ENCODE assay signal across 19 mouse cellular contexts in genomic region chr1:61035270-61035669, GRCm38 (mm10). TPM values are rescaled to one million over a fixed set of nuclear protein-coding genes. Genes with fewer than 3 reads are reported as not detected.
"Had no signal": no experiment of that assay in that cellular context is flagged by ENCODE, and none has a peak within 500 bp of the region (broad histone marks: within the 10 kb centered on the region; RNA-seq: fewer than 3 reads in every experiment).

No protein-coding gene starts in this region.

- H3K9ac ChIP-seq: liver, postnatal 0 days; lung, embryonic 15.5 days; midbrain, embryonic 13.5 days; midbrain, embryonic 15.5 days; neural tube, embryonic 12.5 days had no signal

- H3K9me3 ChIP-seq: lung, embryonic 15.5 days; megakaryocyte, embryonic 14.5 days; midbrain, embryonic 13.5 days; midbrain, embryonic 15.5 days; neural tube, embryonic 12.5 days had no signal

- H3K4me1 ChIP-seq: lung, embryonic 15.5 days; megakaryocyte, embryonic 14.5 days; midbrain, embryonic 13.5 days; midbrain, embryonic 15.5 days; neural tube, embryonic 12.5 days had no signal

- H3K27me3 ChIP-seq: lung, embryonic 15.5 days; megakaryocyte, embryonic 14.5 days; midbrain, embryonic 13.5 days; midbrain, embryonic 15.5 days; neural tube, embryonic 12.5 days had no signal

- H3K36me3 ChIP-seq: lung, embryonic 15.5 days; midbrain, embryonic 13.5 days; midbrain, embryonic 15.5 days; neural tube, embryonic 12.5 days had no signal

- H3K4me3 ChIP-seq: lung, embryonic 15.5 days; megakaryocyte, embryonic 14.5 days; midbrain, embryonic 13.5 days; midbrain, embryonic 15.5 days; myocyte; neural tube, embryonic 12.5 days had no signal

- DNase-seq: liver, postnatal 0 days; lung, adult 2 months; lung, postnatal 14 days; lung, postnatal 36 days; right cerebral cortex, postnatal 14 days; right cerebral cortex, postnatal 4 days; spleen, adult 18-20 months; thymus, adult 18-20 months; thymus, postnatal 14 days; thymus, postnatal 36 days had no signal

- H3K4me2 ChIP-seq: lung, embryonic 15.5 days; midbrain, embryonic 11.5 days; midbrain, embryonic 13.5 days; midbrain, embryonic 15.5 days; neural tube, embryonic 12.5 days had no signal

- H3K27ac ChIP-seq: lung, embryonic 15.5 days; macrophage; midbrain, embryonic 13.5 days; midbrain, embryonic 15.5 days; neural tube, embryonic 12.5 days had no signal

- ATAC-seq: liver, postnatal 0 days; lung, postnatal 0 days; midbrain, embryonic 13.5 days; midbrain, embryonic 15.5 days had no signal

RNA-seq across cellular contexts. Expression of gene Icos, which starts 57.5 kb away (rescaled TPM):
- polyA plus RNA-seq: midbrain, embryonic 15.5 days; myocyte had no signal
